Mouse (Mus musculus) adrenal gland, postnatal 25 days (tissue): ENCODE data around the gene Psen1. TPM values are rescaled to one million over a fixed set of nuclear protein-coding genes. Genes with fewer than 3 reads are reported as not detected.
A peak's percentile ranks its signal among the peaks of the same experiment; 100 is the strongest.

ENCODE experiments used
- DNase-seq: peaks from one replicate; pipeline ENCODE4 v3.0.0; 2021; ENCODE audit warnings: mixed read lengths
- total RNA-seq: library from RNA; stranded (reverse); gene quantifications from 2 replicates; pipeline ENCODE4 v1.2.3, GENCODE M21; 2021

Psen1 gene
- total RNA-seq, 1 experiment from 2014 or later, result 73.5 TPM

DNA sequence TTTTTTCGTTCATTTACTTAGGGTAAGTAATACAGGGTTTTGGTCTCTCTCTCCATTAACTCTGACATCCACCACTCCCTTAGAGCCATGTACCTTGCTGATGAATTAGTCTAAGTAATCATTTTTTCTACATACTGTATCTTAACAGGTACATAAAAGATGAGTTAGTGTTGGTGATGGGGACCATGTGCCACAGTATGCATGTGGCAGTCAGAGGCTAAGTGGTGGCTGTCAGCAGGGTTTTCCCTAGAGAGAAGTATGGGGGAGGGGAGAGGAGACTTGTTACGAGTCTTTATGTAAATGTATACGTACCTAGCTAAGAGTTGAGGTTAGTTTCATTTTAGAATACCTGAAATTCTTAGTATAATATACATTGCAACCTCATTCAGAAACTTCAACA is 35.1 kb downstream of the Psen1 start:
- no peak for DNase-seq

DNA sequence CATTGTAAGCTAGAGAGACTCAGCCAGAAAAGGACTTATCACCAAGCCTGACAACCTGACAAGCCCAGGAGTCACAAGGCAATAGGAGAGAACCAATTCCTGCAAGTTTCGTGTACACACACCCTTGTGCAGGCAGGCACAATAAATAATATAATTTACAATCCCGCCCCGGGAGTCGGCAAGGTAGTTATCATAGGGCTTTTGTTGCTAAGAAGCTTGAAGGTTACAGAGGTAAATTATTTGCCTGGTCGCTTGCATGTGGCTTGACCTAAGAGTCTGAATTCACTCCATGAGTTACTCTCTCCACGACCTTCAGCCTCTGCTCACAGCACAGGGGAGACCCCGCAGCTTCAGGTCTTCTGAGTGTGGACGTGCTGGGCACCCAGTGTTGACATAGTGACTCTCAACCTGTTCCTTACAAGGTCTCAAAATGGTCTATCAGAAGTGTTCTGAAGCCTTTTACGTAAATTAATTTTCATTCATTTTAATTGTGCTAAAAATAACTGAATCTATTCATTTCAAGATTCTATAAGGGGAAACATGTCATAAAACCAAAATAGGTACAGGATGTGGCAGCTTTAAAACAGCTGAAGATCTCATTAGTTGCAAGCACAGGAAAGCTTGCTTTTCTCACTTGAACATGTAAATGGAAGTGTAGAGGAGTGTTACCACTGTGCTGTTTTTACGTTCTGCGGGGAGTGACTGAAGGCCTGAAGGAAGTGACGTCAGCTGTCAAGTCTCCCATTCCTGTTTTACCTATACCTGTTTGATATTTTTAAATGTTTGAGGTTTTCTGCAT is 38.8 kb downstream of the Psen1 start:
- no peak for DNase-seq

DNA sequence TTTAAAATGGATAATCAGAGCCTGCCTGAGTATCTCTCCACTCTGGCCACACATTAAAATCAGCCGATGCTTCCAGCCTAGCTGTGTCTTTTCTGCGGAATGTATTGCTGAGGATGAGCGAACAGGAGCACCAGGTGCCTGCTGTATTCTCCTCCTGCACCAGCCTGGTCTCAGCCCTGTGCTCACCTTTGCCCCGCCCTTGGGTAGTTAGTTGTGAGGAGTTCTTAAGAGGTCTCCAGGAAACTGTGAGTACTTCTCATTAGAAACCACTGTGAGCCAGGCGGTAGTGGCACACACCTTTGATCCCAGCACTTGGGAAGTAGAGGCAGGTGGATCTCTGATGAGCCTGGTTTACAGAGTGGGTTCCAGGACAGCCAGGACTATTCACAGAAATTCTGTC is 44.3 kb downstream of the Psen1 start:
- no peak for DNase-seq

DNA sequence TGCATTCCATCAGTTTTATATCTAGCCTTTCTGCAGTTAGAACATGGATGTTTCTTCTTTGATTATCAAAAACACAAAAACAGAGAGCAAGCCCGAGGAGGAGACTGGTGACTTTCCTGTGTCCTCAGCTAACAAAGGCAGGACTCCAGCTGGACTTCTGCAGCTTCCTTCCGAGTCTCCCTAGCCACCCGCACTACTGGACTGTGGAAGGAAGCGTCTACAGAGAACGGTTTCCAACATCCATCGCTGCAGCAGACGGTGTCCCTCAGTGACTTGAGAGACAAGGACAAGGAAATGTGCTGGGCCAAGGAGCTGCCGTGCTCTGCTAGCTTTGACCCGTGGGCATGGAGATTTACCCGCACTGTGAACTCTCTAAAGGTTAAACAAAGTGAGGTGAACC is 46.1 kb downstream of the Psen1 start:
- DNase-seq, result no peak

DNA sequence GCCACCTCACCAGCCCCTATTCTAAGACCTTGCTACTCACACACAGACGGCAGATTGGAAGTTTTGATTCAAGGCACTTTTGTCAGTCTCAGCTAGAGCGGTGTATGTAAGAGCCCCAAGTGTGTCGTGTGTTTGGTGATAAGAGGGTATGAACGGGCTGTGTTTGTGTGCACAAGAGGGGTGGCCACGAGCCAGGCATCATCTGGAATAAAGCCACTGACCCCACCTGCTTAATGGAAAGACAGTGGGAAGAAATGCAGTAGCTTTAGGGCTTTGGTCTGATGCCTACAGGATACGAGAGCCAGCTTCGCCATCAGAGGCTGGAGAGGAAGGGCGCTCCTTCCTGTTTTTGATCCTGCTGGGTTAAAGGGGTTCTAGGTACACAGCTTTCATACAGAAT is 48.3 kb downstream of the Psen1 start:
- no peak for DNase-seq

DNA sequence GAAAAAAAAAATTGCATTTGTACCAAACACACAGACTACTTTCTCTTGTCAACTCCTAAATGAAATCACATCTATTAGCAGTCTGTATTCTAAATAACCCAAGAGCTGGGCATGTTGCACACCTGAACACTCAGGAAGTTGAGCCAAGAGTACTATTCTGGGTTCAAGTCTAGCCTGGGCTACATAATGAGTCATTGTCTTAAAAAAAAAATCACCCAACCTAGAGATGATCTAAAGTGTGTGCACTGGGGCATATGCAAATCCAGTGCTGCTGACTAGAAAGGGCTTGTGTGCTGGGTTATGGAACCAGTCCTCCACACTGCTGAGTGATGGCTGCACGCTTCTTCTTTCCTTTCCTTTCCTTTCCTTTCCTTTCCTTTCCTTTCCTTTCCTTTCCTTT is 50.7 kb downstream of the Psen1 start:
- DNase-seq, result no peak

DNA sequence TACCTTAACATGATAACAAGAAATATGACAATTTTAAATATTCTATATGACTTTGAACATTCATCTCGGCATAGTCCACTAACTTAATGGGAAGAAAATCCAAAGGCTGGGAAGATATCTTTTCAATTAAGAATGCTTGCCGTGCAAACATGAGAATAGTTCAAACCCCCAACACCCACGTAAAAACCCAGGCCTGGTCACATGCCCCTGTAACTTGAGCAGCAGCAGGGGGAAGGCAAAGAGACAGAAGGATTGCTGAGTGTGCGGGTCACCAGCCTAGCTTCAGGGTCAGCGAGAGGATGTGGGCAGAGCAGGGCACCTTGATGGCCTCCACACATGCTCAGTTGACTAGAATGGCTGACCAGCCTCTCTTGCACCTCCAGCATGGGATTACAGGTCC is 53.8 kb downstream of the Psen1 start:
- no peak for DNase-seq

DNA sequence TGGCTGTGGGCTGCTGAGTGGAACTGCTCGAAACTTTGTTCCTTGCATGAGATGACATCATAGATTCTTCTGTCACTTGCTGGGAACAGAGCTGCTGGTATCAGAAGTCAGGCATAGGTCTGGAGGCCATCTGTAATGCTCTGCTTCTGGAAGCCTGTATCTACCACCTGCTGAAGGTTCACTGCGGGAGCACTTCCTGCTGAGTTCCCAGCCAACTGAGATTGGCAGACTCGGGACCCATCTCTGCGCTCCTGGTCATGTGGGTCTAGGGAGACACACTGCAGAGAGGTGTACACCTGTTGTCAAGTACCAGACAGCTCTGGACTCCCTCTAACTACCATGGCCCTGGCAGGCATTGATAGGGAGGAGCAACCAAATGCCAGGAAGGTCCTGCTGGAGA is 54.9 kb downstream of the Psen1 start:
- no peak for DNase-seq

DNA sequence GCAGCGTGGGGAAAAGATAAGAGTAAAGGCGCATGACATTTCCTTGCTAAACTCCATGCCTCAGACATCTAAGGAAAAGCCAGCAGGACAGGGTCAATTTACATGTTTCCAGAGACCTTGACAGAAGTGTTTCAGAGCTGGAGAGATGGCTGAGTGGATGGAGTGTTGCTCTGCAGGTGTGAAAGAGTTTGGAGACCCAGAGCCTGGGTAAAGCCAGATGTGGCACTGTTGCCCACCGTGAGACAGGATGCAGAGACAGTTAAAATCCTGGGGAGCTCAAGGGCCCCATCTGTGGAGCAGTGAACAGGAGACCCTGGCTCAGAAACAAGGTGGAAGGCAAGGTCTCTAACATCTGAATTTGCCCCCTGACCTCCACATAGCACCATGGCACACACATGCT is 55.8 kb downstream of the Psen1 start:
- DNase-seq, result no peak

DNA sequence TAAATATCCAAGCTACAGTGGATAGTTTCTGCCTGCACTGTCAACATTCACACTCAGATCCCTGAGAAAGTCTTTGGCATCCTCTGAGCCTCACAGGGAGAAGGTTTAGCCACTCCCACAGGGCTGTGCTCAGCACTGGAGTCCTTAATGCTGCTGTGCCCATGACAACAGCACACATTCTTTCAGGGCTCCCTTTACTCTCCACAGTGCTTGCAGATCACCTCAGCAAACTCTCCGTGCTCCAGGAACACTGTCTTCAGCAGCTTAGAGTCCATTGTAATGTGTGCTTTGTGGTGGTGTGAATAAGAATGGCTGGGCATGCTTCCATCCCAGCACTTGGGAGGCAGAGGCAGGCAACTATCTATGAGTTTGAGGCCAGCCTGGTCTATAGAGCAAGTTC is 61.2 kb downstream of the Psen1 start:
- no peak for DNase-seq

DNA sequence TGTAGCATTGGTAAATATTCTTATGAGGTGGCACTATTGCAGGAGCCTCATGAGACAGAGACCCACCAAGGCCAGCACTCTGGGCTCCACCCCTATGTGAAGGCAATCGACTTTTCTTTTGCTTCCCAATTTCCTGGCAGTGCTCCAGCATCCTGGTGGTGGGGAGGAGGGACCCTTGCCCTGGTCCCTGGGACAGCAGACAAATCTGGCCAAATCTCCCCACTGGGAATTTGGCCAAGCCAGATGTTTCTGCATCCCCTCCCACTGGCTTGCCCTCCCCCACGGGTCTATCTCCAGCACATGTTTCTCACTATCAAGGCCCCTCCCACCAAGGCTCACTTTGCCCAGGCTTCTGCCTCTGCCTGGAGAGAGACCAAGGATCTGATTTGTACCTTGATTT is 64.5 kb downstream of the Psen1 start:
- DNase-seq, result no peak

DNA sequence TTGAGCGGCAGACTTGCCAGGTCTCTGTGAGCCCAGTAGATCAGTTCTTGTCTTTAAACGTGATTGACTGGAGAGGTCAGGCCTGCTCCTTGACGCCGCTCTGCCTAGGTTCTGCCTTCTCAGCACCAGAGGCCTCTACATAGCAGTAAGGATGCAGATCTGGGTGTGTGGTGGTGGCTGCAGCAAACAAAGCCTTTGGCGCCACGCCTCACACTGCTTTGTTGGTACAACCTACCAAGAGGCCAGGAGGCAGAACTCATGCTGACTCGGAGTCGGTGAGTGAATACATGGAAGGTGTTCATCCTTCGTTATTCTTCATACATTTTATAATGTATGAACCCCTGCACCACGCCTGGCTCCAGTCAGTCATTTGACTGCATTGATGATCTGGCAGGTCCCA is 70.8 kb downstream of the Psen1 start:
- no peak for DNase-seq

DNA sequence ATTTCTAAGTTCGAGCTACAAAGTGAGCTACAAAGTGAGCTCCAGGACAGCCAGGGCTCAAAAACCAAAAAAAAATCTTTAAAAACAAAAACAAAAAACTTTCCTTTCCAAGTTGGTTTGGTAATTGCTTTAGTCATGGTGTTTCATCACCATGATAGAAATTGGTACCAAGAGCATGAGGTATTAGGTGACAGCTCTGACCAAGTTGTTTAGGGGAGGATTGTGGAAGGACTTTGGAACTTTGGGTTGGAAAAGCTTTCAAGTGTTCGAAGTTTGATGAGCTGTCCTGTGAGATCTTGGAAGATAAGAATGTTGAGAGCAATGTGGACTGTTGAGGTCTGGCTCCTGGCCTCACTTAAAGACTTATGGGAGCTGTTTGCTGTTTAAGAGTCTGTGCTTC is 72.2 kb downstream of the Psen1 start:
- DNase-seq, result no peak

DNA sequence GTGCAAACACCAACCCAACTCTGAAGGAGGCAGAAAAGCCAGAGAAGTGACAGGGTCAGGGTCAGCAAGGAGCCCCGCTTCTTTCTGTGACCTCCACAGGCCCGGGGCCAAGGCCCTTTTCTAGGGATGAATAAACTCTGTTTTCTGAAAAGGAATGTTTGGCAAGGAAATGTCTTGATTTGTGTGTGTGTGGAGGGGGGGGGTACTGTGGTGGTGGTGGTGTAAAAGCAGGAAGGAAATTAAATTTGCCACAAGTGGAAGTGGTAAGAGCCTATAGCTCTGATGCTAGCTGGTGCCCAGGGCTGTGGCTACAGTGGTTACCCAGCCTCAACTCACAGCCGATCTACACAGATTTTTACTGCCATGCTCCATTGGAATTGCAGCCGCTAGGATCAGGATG is 74.8 kb downstream of the Psen1 start:
- DNase-seq, result peak; percentile 18

DNA sequence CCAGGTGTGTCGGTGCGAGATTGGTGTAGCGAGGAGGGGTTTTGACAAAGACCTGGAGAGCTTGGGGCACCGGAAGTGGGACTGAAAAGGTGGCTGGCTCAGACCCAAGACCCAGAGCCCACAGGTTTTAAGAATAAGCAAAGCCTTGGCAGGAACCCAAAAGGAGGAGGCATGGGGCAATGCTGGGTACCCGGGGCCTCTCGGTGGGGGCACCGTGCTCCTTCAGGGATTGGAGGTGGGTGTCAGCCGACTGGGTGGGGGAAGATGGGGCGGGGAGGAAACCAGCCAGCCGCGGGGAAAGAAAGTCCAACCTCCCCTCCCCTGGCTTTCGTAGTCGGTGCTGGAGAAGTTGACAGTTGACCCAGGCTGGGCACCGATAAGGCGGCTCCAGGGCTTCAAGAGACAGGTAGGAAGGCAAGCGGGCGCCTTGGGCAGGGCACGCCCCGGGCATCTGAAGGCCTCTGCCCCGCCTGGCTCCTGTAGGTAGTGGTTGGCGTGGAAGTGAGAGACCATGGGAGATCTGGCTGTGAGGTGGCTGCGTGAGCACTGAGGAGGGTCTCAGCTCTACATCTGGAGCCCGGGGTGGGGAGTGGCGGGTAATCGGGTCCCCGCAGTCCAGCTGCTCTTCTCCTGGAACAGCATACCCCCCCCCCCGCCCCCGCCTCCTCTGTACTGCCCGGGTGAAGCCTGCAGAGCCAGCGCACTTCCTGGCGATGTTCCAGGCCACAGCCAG is 75.5 kb downstream of the Psen1 start, which contains the start of gene Papln:
Papln (plus strand) TSS at position 324 of the 733 bp plus-strand sequence.
- DNase-seq, result peak; percentile 42

DNA sequence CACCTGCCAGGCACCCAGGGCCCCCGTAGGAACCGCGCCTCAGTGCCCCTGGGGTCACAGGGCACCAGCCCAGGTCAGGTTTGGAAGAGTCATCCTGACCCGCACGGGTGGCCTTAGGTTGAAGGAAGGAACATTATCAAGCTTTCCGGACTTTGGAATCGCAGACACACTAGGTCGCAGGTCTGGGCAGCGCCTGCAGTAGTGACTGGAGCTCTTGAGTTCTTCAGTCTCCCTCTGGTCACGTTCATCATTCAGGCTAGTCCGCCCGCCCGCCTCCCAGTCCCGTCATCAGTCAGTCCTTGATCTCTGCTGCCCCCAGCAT is 76.1 kb downstream of the Psen1 start:
- DNase-seq, result no peak

DNA sequence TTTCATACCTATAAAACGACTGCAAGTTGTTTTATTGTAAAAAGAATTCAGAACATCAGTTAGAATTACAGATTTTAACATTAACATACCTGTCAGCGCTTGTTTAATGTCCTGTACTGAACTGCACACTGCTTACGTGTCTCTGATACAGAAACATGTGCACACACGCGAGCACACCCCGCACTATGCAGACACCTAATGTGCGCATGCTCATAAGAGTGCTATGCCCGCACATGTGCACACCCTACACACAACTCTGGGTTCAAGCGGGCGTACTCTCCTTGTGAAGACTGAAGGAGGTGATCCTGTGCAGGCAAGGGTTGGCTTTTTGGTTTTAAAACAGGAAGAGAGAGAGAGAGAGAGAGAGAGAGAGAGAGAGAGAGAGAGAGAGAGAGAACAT is 76.6 kb downstream of the Psen1 start:
- DNase-seq, result no peak

DNA sequence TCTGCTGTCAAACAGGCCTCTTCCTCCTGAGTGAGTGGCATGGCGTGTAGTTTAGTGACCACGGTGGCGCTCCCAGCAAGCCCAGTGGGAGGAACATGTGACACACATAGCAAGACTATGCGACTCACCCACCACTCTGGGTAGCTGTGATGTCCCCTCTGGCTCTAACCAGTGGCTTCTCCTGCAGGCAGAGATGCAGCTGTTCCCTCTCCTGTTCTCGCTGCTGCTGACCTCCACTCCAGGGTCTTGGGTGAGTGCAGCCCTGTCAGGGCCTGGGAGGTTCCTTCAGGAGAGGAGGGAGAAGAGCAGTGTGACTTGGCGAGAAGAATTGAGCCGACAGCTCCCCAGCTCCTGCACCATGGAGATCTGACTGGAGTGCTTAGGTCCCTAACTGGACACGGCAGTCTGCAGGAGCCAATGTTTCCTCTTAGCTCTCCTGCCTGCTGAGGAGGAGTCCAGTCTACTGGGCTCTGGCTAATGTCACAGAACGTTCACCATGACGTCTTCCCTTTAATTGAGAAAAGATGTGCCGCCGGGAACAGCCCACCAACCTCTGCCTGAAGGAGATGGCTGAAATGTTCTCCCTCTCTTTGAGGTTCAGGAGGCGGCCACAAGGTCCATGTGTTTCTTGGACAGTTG is 78.1 kb downstream of the Psen1 start:
- no peak for DNase-seq

DNA sequence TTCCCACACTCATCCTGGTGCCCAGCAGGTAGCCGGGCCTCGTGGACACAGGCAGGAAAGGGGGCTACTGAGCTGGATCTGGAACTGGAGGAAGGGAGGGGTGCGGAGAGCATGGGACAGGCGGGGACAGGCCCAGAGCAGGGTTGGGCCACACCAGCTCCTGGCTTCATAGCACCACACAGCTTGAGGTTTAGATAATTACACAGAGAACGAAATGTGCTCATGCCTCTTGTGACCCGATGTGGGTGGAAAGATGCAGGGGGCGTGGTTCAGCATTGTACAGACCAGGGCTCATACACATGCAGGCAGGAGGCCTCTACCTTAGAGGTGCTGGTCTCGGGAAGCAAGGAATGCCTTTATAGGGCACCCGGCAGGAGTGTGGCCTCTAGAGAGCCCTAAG is 79.9 kb downstream of the Psen1 start:
- no peak for DNase-seq

DNA sequence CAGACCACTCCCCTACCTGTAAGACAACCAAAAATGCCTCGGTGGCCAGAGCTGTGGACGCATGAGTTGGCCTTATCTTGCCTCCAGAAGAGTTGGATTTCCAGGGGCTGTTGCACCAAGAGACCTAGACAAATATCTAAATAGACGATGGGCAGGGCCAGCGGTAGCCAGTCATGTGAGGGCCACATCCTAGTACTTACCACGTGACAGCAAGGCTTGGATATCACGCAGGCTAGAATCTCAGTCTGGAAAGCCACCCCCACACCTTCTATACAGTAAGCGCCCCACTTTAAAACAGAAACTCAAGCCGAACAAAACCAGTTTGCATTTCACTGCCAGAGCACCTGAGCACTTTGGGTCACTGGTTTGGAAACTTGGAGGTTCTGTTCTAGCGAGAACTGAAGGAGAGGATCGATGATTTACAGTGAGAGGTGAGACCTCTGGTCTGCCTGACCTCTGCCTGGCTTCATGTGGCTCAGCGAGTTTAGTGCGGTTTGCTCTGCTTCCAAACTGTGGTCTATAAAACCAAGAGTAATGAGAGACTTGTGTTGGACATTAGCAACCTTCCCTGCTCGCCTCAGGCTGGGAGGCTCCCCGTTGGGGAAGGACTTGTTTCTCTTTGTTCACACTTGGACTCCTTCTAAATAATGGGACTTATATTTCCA is 80.4 kb downstream of the Psen1 start:
- no peak for DNase-seq

DNA sequence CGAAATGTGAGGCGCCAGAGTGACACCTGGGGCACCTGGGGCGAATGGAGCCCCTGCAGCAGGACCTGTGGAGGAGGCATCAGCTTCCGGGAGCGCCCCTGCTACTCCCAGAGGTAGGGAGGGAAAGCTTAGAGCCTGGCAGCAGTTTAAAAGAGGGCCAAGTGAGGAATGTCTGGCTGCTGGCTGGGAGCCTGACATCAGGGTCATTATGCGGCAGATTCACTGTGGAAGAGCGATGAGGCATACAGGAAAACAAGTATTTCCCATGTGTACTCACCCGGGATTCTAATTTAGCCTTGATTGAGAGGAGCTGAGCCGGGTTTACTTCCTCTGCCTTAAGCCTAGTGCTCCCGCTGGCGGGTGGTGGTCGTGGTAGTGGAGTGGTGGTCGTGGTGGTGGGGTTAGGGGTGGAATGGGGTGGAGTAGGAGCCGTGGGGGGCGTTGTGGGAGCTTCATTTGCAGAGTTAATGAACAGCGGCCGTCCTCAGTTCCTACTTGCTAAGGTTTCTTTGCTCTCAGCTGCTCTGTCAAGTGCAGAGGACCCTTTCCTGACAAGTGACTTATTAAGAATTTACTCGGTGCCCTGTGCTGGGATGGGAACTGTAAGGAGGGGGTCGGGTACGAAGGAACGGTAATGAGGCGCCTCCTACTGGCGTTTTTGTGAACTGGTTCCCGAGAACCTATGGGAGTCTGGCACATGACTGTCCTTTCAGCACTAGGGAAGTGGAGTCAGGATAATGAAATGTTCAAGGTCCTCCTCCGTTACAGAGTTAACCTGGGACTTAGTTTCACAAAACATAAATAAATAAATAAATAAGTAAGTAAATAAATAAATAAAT is 82.7 kb downstream of the Psen1 start:
- peak; percentile 71 for DNase-seq

DNA sequence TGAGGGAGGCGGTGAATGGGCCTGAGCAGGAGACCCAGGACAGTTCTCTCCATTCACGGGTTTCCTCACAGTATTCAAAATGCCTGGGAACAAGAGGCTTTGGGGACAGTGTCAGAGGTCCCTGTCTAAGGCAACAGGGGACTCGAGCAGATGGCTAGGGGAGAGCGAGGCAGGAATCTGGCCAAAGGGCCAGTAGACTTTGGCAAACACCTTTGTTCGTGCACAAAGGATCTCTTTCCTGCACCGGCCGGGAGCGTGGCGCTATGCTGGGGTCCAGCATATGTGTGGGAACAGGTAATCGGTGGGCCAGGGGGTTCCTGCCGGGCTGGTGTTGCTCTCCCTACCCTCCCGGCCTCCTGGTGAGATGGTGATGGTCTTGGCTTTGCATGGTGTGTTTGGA is 87.7 kb downstream of the Psen1 start:
- no peak for DNase-seq
